Mouse (Mus musculus): ENCODE data around the gene Impad1.

Gene Impad1

DNA sequence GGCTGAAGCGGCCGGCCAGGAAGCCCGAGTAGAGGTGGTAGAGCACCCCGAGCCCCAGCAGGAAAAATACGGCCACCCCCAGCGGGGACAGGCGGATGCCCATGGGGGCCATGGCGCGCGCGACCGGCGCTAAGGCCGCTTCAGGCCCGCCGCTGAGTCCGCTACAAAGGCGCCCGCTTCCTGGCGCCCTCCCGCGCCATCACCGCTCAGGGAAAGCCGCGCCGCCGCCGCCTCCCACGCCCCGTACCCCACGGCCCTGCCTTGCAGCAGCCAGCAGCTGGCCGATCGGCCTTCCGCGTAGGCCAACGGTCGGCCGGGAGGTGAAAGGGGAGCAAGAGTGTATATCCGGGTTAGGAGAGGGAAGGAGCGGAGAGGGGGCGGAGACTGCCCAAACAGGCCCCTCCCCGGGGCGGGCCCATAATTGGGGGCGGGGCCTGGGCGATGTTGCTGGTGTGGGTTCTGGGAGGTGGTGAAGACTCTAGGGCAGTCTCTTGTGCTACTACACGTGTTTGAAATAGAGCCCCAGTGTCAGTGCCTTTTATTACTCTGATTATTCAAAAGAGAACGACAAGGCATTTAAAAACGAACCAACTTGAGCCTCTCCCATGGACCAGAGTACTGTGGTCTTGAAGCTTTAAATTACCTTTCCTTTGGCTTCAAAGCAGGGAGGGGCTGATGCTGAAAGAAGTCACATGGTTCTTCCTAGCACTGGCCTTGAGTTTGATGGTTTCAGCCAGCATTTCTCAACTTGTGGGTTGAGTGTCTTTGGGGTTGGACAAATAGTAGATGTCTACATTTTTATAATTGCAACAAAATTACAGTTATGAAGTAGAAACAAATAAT, at the start of gene Impad1:
TSS of gene Impad1 (minus strand) at position 364 of the 843 bp plus-strand sequence.
- DNase-seq (ENCODE audit: low spot score), result peak; percentile 85

DNA sequence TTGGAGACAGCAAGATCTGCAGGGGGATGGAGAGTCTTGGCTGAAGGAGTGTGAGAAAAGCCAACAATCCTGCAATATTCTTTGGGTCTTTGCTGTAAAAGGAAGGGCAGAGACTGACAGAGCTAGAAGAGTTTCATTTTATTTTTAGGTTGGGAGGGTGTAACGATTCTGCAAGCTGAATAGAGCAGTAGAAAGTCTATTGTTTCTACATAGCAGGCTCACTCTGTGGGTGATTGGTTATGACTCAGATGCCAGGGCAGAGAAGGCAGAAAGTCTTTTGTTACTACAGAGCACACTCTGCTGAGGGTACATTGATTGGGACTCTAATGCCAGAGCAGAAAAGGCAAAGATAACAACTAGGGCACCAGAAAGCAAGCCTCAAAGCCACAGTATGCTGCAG, 47.0 kb upstream of the Impad1 start:
- DNase-seq (ENCODE audit: low spot score), result no peak

DNA sequence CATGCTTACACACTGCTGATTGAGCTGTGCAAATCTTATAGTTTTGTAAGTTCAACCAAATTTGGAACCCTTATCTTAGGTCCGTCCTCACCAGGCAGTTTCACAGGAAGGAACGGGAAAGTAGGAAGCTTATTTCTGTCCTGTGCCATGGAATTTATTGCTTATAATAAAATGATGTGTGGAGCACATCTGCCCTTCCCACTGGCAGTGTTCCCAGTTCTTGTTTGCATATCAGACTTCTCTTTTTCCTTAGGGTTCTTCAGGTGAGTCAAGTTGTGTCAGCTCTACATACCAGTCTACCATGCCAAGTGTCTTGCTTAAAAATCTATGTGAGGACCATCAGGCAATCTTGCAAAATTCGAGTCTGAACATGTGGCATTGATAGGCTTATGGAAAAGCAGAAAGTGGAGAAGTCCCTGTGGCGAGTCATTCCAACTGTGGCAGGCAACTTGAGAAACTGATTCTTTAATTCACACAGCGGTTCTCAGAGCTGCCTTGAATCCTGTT, 40.7 kb upstream of the Impad1 start:
- no peak for DNase-seq (ENCODE audit: low spot score)

DNA sequence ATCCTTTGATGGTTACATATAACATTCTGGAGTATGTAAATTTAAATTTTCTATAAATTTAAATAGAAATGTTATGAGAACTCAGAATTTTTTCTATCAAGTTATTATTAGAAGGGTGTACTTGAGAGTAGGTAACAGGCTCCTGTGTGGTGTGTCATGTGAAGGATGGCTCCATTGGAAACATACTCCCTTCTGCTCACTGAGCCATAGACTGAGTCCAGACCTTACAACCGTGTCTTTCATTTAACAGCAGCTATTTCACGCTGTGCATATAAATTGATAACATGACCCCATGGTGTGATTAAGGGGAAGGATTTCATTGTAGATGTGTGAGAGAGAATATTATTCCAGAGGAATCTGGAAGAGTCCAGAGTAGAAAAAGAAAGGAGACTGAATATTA, 35.0 kb upstream of the Impad1 start:
- DNase-seq (ENCODE audit: low spot score), result no peak

DNA sequence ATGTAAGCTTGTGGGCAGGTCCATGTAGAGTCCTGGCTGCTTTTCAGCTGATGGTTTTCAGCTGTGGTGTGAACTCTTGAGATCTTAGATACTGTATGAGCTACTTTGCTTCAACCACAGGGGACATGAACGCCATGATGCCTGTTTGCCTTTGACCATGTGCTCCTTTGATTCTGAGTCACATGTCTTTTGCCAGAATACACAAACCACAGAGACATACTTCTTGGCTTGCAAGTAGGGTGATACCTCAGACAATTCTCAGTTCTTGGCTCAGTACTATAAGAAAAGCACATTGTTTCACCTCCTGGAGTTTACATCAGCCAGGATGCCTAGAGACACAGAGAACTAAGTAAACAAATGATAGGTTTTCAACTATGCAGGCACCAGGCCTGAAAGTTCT, 29.0 kb upstream of the Impad1 start:
- DNase-seq (ENCODE audit: low spot score), result peak; percentile 14

DNA sequence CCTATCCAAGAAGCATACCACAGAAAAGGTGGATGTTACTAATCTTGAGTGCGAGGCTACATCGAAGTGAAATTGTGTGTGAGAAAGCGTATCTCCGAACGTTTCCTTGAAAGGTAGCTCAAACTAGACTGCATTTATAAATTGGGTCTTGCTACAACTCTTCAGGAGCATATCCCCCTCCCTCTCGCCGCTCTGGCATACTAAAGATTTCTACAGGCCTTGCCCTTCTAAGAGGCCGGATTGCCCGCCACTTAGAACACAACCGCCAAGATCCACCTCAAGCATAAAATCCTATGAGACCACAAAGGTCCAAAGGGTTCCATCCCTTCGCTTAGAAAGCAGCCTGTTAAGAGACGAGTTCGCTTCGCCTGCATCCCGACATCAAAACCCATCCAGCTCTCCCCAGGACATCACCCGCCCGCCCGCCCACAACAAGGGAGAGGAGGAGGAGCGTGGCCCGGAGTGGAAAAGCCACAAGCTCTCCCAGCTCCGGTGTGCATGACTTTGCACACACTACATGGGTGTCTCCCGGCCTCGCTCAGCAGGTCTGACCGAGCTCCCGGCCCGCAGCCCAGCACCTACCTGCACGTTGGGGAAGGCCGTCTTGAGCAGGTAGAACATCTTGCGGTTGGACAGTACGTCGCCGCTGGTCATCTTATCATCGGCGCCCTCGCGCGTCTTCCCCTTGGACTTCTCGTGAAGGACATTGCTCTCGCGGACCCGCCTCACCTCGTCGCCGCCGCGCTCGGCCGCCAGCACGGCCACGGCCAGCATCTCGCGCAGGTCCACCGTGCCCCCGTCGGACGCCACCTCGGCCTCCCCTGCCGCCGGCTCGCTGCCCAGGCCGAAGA, 789 bp downstream of the Impad1 start:
- DNase-seq (ENCODE audit: low spot score), result peak; percentile 48

DNA sequence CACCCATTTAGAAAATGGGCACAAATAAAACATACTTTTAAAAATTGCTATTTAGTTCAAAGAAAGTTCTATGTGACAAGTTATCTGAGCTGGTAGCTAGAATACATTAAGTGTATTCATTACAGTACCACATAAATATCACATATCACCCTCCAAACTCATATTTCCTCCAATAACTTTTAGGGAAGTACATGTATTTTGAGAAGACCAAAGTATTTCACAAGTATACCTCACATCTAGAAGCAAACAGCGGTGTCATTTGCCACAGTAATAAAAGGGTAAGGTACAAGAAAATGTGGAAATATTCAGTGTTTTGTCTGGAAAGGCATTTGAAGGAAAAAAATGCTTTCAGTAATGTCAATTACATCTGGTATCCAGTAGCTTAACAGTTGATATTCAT, 2.0 kb downstream of the Impad1 start:
- DNase-seq (ENCODE audit: low spot score), result no peak

DNA sequence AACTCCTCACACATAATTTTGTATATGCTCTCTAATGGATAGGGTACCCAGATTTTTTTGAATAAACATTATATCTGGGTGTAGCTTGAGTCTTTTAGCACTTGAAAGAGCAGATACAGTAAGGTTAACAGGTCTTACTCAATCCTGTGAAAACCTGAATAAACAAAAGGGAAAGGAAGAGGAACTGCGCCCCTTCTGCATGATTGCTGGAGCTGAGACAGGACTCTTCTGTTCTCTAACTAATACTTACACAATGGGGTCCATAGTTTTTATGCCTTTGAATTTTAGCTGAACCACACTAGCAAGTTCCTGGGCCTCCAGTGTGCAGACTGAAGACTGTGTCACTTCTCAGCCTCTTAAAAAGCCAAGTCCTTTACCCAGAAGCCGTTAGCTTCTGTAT, 8.0 kb downstream of the Impad1 start:
- no peak for DNase-seq (ENCODE audit: low spot score)

DNA sequence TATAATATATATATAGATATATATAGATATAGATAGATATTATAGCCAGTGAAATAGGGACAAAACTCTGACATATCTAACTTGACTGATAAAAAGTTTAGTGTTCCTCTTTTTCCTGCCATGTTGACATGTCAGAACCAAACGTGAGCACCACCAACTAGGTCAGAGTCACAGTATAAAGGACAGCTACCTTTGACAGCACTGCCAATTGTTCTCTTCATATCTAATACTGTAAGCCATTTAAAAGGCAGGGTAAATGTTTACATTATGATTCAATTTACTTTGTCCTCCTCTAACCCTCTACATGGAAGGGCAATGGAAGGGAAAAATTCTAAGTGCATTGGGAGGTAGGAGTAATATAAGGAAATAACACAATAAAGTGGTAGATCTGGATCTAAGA, 8.8 kb downstream of the Impad1 start:
- DNase-seq (ENCODE audit: low spot score), result no peak

DNA sequence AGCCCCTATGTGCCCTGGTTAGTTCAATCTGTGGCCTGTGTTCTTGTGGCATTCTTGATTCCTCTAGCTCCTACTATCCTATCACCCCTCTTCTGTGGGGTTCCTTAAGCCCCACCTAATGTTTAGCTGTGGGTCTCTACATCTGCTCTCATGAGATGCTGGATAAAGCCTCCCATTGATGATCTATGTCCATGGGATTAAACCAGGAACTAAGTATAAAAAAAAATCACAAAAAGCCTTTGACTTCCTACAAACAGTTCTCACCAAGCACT, 9.5 kb downstream of the Impad1 start:
- no peak for DNase-seq (ENCODE audit: low spot score)

DNA sequence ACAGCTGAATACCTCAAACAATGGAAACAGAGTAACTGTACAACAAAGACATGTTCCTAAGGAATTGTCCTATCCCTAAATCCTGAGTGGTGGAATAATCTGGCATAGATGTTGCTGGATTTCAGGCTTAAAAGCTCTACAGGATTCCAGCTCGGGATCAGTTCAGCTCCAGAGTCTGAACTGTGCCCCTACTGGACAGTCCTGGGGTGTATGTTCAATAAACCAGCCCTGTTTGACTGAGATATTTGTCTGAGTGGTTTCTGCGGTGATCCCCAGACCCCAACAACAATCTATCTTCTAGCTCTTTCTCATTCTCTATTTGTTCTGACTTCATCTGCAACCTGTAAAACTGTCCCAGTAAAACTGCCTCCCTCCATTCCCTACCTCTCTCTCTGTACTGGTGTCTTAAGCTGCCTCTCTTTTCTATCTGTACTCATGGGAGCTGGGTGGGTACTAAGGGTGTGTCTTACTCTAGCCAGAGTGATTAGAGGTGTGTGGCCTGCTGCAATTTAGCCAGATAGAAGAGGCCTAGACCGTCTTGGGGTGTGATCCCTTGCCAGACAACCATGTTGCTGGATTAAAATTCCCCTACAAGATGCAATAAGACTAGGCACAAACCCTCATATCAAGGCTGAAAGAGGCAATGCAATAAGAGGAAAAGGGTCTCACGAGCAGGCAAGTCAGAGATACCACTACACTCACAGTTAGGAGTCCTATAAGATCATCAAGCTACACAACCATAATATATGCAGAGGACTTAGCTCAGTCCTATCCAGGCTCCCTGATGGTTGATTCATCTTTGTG, 10.1 kb downstream of the Impad1 start:
- no peak for DNase-seq (ENCODE audit: low spot score)

DNA sequence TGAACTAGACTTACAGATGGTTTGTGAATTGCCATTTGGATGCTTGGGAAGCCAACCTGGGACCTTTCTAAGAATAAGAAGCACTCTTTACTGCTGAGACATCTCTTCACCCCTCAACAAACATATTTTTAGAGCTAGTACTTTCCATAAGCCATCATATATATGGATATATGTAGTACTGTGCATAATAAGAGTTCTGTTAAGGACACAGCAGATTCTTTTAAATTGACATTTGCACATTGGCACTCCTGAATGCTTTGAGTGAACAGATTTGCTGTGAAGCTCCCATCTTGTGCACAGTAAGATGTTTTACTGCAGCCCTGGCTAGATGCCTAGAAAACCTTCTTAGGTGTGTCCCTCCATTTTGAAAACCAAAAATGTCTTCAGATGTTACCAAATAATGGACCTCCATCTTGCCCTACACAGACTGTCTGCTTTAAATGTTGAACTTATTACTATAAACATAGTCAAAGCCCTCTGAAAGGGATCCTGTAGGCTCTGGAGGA, 13.8 kb downstream of the Impad1 start:
- DNase-seq (ENCODE audit: low spot score), result no peak

DNA sequence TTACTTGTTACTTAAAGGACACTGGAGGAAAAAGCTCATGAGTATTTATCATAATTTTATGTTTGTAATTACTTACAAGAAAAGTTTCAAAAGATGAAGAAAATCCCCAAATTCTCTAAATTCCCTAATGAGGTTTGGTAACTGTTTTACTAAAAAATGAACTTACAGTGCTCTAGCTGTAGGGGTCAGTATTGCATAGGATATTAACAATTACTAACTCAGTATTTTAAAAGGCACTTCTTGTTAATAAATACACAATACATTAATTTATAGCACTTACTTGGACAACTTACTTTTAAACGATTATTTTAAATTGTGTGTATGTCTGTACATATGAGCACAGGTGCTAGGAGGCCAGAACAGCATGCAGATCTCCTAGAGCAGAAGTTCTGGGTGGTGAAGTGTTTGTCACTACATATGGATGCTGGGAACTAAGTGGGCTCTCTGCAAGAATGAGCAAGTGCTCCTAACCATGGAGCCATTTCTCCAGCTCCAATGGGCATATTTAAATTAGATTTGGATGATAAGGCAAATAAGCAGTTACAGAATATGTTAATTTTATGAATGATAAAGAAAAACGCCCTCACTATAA, 21.5 kb downstream of the Impad1 start:
- DNase-seq (ENCODE audit: low spot score), result peak; percentile 44

DNA sequence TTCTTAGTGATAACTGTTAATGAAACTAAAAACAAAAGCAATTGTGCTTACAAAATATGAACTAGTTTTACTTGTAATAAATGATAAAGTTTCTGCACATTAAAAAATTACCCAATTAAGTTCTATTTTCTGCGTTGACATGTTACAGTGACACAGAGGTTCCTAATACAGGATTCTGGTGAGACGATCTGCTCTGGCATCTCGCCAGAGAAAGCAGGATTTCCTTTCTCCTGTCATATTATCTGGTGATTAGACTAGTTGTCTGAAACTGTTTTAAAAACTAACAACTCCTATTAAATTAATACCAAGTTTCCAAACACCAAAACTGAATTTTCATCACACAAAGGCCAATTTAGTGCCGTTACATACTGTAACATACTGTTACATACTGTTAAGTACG, 27.3 kb downstream of the Impad1 start:
- no peak for DNase-seq (ENCODE audit: low spot score)

DNA sequence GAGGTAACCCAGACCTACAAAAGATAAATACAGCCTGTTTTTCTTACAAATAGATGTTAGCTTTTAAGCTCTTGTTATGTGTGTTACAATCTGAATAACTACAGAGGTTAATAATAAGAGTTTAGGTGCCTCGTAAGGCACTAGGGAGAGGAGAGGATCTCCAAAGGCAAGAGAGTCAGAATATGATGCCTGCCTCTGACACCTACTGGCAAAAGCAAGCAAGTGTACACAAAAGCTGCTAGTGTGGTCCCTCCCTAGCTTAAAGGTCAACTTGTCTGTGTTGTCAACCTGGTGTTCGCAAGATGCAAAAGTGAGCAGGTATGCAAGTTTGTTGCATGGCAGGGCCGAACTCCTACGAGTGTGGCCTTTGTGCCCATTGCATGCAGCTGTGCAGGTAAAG, 34.8 kb downstream of the Impad1 start:
- no peak for DNase-seq (ENCODE audit: low spot score)

DNA sequence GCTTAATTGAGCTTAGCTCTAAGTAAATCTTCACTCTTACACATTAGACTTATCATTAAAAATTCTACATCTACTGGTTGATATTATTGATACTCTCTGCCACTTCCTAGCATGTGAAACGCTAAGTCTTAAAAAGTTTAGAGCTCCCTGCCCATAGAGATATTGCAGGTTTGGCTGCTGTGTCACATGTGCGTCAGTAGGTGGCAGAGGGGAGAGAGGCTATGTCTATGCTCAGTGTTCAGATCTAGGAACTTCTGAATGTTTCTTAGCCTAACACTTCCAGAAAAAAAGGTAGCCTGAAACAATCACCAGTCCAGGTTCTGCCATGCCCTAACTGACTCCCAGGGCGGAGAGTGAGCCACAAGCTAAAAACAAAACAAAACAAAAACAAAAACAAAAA, 63.7 kb downstream of the Impad1 start:
- DNase-seq (ENCODE audit: low spot score), result peak; percentile 36

DNA sequence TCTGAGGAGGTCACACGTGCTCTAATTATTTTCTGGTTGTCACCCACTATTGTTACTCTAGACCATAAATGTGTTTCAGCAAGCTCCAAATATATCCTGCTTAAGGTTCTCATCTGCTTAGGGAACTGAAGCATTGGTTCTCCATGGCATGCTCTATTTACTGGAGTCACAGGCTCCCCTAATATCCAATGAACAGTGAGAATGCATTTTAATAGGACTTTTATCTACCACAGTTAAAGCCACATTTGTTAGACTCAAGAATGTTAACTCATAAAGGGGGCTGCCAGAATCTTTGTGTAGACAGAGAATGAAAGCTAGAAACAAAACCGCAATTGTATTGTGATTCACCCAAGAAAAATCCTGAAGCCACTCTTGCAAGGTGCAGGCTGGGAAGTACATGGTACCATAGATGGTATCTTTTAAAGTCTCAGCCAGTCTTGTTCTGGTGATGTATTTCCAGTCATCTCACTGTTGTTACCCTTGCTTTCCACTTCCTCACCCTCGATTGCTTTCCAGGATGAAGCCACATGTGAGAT, 66.8 kb downstream of the Impad1 start:
- DNase-seq (ENCODE audit: low spot score), result no peak

DNA sequence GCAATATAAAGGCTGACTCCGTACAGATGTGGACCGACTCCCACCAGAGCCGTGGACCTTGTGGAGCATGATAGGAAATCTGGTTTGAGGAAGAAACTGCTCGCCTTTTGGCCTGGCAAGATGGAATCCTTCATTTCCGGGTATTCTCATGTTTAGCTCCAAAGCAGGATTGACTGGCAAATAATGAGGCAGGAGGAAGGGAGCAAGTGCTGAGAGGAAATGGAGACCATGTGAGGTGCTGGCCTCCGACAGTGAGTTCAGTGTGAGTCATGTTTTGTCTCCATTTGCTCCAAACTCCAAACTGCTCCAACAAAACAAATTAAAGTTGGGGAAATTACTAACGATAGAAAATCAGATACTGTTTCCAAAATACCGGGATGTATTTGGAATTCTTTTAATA, 69.3 kb downstream of the Impad1 start:
- DNase-seq (ENCODE audit: low spot score), result no peak

DNA sequence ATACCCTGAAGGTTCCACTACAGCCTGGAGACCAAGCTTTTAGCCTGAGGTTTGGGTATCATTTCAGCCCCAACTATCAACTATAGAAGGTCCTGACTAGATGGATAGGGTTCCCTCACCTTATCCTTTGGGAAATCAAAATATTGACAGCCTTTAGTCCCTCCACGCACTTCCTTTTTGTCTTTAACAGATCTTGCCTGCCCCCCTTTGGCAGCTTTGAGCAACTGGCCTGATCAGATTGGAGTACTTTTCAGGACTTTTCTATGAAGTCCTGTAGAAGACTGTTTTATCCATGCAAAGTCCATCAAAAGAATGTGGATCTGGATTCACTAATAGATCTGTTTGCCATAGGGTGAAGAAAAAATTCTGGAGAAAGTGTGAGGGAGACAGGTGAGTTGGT, 71.1 kb downstream of the Impad1 start:
- DNase-seq (ENCODE audit: low spot score), result peak; percentile 20

DNA sequence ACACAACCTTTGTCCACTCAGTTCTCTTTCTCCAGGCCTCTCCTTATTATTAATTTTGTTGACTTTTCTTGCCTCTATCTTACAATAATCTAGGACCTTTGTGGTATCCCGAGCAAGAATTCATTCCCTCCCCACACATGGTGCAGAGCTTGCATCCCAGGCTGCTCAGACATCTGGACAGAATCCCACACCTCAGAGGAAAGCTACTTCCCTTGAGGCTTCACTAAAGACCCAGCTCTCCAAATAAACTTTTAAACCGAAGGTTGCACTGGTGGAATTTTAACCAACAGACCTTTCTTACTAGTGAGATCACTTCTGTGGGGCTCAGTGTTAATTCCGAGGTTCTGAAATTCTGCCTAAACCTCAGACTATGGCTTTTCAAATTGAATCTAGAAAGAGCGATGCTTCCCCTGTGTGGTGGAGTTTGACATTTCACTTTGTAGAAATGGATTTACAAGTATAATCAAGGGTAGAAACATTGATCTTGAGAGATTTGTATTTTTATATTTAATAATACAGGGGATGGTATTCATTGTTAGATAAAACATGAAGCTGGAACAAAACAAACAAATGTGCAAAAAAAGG, 75.3 kb downstream of the Impad1 start:
- DNase-seq (ENCODE audit: low spot score), result peak; percentile 65
